Mouse (Mus musculus) kidney, adult 9 months (tissue): Measurements from ENCODE around the gene Abcd3.
"Not testable (repeated sequence)": the region's sequence is repeated elsewhere in the genome, so short reads cannot be mapped to it uniquely, and the experiment has no call there.

Experiments
- DNase-seq: peaks from one replicate; pipeline ENCODE4 v3.0.0; 2022

Gene Abcd3

GRCm38 (mm10) chr3:121815549-121816235 lies 590 bp upstream of the Abcd3 start:
- DNase-seq = no peak

DNA sequence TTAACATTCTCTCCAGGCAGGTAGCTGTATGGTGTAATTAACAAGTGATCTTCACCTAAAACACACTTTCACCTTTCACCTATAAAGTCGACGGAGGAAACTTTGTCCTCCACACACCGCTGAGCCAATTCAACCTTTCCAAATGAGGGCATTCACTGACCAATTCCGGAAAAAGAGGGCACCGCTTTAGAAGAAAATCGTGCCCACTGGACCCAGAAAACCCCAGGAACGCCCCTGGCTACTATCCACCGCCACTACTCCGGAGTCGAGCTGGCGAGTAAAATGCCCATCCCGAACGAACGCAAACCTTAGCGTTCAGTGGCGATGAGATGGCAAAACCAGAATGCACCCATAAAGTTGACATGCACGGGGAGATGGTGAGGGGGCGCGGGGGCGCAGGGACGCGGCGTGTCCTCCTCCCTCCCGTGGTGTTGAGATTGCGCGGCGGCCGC lies 663 bp downstream of the Abcd3 start:
- peak; percentile 92 for DNase-seq

GRCm38 (mm10) chr3:121813834-121814233 lies 1.3 kb downstream of the Abcd3 start:
- DNase-seq = no peak

GRCm38 (mm10) chr3:121808246-121808645 lies 6.9 kb downstream of the Abcd3 start:
- no peak for DNase-seq

- no peak for DNase-seq
Measured at GRCm38 (mm10) chr3:121794214-121794613, 20.9 kb downstream of the Abcd3 start.

- no peak for DNase-seq
Measured at GRCm38 (mm10) chr3:121792246-121792645, 22.9 kb downstream of the Abcd3 start.

DNA sequence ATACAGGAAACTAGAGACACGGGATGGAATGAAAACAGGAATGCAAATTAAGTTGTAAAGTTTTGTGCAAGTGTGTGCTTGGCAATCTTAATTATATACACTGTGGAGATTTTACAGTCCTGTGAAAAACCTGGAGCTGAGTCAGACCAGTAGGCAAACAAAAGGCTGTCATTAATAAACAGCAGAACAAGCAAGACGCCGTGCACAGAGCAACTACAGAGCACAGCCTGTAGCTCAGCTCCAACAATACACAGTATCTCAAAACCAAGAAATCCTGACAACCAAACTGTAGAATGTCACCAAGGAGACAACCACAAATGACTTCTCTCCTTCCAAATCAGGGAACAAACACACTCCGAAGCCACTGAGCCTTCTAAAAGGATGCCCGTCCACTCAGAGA lies 24.7 kb downstream of the Abcd3 start:
- DNase-seq = no peak

- no peak for DNase-seq
Measured at GRCm38 (mm10) chr3:121789790-121790189, 25.3 kb downstream of the Abcd3 start.

- DNase-seq = no peak
Measured at GRCm38 (mm10) chr3:121783020-121783419, 32.1 kb downstream of the Abcd3 start.

- peak; percentile 50 for DNase-seq
Measured at GRCm38 (mm10) chr3:121777943-121778342, 37.2 kb downstream of the Abcd3 start.

DNA sequence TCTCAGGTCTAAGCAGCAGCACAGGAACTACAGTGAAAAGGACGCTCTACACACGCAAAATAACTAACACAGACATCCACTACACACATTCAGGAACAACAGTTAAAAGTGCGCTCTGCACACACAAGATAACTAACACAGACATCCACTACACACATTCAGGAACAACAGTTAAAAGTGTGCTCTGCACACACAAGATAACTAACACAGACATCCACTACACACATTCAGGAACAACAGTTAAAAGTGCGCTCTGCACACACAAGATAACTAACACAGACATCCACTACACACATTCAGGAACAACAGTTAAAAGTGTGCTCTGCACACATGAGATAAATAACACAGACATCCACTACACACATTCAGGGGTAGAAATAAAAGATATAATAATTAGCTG lies 41.8 kb downstream of the Abcd3 start:
- DNase-seq = not testable (repeated sequence)

- no peak for DNase-seq
Measured at GRCm38 (mm10) chr3:121768770-121769169, 46.3 kb downstream of the Abcd3 start.

DNA sequence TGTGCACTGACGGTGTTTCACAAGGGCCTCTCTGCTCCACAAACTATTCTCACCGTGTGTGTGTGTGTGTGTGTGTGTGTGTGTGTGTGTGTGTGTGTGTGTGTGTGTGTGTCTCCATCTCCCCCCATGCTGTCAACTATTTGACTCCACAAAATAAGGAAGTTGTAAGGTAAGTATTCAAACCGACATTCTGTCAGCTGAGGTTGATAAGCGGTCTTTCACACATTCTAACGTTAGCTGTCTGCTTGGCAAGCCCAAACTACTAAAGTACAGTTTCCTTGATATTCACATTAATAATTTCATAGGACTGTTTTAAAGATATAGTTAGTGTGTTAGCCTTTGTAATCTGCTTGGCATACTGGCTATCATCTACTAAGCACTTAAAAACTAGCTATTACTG lies 48.3 kb downstream of the Abcd3 start:
- DNase-seq = no peak

DNA sequence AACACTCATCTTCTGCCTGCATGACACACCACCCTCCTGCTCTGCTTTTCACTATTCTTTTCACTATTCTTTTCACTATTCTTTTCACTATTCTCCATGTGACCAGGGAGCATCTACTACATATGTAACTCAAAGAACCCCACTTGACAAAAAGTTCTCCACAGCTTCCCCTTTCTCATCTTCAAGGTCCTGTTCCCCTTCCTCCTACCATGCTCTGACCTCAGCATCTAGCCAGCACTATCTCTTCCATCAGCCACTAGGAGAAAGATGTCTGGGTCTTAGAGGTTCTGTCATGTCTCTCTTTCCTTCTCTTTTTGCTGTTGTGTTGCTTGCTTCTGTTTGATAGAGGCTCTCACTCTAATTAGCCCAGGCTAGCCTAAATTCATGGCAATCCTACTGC lies 49.1 kb downstream of the Abcd3 start:
- no peak for DNase-seq

DNA sequence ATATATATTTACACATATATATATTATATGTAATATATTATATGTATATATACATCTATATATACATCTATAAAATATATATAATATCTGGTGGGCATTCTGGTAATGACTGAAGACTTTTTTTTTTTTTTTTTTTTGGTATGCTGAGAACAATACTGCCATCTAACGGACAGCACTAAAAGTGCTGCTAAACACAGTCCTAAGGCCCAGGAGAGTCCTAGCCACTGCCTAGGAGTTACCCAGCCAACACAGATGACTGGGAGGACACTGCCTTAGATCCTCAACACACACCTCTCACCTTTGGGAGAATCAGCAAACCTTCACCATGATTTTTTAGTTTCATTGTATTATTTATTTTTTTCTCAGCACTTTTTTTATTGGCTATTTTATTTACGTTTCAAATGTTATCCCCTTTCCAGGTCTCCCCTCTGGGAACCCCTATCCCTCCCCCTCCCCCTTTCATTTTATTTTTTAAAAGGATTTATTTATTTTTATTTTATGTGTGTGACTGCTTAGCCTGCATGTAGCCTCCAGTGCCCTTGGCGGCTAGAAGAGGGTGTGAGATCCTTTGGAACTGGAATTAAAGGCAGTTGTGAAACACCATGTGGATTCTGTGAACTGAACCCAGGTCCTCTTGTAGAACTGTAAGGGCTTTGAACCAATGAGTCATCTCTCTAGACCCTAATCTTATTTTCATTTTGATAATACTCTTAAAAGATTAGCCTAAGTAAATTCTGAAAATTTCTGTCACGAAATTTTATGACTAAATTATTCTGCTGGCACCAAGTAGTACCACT lies 52.8 kb downstream of the Abcd3 start:
- DNase-seq = peak; percentile 40

GRCm38 (mm10) chr3:121758373-121758772 lies 56.7 kb downstream of the Abcd3 start:
- no peak for DNase-seq

DNA sequence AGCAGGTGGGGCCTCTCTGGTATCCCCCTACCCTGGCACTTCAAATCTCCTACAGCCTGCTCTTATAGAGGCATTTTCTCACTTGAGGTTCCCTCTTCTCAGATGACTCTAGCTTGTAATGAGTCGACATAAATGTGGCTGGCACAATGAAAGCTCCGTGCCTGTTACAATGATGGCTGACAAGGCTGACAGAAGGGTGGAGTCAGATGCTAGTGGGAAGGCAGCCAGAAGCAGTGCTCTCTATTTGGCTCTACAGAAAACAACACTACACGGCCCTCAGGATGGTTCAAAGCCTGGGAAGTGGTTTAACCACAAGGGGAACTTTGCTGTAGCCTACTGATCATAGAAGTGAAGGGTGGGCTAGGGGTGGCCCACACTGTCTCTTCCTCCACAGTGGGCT lies 60.0 kb downstream of the Abcd3 start:
- no peak for DNase-seq

GRCm38 (mm10) chr3:121754319-121755090 lies 60.6 kb downstream of the Abcd3 start:
- DNase-seq = not testable (repeated sequence)

GRCm38 (mm10) chr3:121741186-121741848 lies 73.8 kb downstream of the Abcd3 start:
- not testable (repeated sequence) for DNase-seq

GRCm38 (mm10) chr3:121739489-121740213 lies 75.5 kb downstream of the Abcd3 start:
- no peak for DNase-seq

- DNase-seq = no peak
Measured at GRCm38 (mm10) chr3:121738742-121739342, 76.3 kb downstream of the Abcd3 start.

- DNase-seq = no peak
Measured at GRCm38 (mm10) chr3:121737901-121738300, 77.2 kb downstream of the Abcd3 start.
